Mouse (Mus musculus): ENCODE data around the gene Naxd. TPM values are rescaled to one million over a fixed set of nuclear protein-coding genes. Genes with fewer than 3 reads are reported as not detected.

Naxd gene
- polyA plus RNA-seq (2015; fragmentation: Nextera tagmentation; extraction: Ambion mirVana), result 94.4 and 101 TPM in 2 replicates

- Histone ChIP-seq H3K27me3 (replicated peaks) (no peaks in the 10 kb centered on the region), H3K4me1 (replicated peaks) (peaks cover 7% of the 10 kb centered on the region), H3K9me3 (no peaks in the 10 kb centered on the region), H3K27ac (peak within 1 kb of the TSS; percentile 45), H3K9ac (peak within 1 kb of the TSS; percentile 81), H3K36me3 (no peaks in the 10 kb centered on the region), H3K4me2 (replicated peaks) (peak within 1 kb of the TSS; percentile 65), H3K4me3 (replicated peaks) (peak within 1 kb of the TSS; percentile 78)
- 3% methylated on average over 73 of the region's 73 CpGs for WGBS
- peak; percentile 99 for ATAC-seq
Measured at GRCm38 (mm10) chr8:11497017-11497990, at the start of gene Naxd. Gene Naxd, plus strand, starts transcription at chr8:11497506.

DNA sequence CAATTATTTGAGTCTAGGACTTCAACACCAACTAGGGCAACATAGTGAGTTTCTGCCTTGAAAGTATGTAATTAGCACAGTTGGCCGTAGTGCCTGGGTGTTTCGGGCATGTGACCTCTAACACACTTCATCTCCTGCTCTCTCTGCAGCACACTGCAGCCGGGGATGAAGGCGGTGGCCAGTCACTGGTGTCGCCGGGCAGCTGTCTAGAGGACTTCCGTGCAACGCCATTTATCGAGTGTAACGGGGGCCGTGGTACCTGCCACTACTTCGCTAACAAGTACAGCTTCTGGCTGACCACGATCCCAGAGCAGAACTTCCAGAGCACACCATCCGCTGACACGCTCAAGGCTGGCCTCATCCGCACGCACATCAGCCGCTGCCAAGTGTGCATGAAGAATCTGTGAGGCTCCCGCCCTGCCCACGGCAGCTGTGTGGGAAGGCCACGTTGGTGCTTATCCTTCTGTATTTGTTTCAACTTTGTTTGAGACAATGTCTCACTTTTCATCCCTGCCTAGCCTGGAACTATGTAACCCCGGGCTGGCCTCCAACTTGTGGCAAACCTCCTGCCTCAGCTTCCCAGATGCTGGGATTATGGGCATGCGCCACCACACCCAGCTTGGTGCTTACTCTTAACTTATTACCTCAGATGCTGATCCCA, 49.3 kb upstream of the Naxd start:
- H3K4me2 ChIP-seq (replicated peaks), result no peak overlapping the region
- H3K9me3 ChIP-seq, result no peaks in the 10 kb centered on the region
- H3K4me1 ChIP-seq (replicated peaks), result peaks cover 10% of the 10 kb centered on the region
- H3K27ac ChIP-seq, result no peak overlapping the region
- WGBS, result 92% methylated on average over 23 of the region's 23 CpGs
- H3K27me3 ChIP-seq (replicated peaks), result no peaks in the 10 kb centered on the region
- no peak overlapping the region for H3K9ac ChIP-seq
- no peak for ATAC-seq
- H3K4me3 ChIP-seq (replicated peaks), result no peak overlapping the region
- peaks cover 7% of the 10 kb centered on the region; the same call in 1 of the 2 replicates for H3K36me3 ChIP-seq

GRCm38 (mm10) chr8:11450184-11451113, 46.9 kb upstream of the Naxd start:
- Histone ChIP-seq H3K36me3 (0 out of 2 replicates have a peak, but pooled peaks cover 2% of the 10 kb centered on the region), H3K4me3 (replicated peaks) (no peak overlapping the region), H3K27ac (peak overlapping the region; percentile 32; the same call in 1 of the 2 replicates), H3K27me3 (replicated peaks) (no peaks in the 10 kb centered on the region), H3K9ac (no peak overlapping the region), H3K4me1 (replicated peaks) (peaks cover 10% of the 10 kb centered on the region), H3K4me2 (replicated peaks) (no peak overlapping the region), H3K9me3 (no peaks in the 10 kb centered on the region)
- peak; percentile 73 for ATAC-seq
- 22% methylated on average over 8 of the region's 8 CpGs for WGBS

DNA sequence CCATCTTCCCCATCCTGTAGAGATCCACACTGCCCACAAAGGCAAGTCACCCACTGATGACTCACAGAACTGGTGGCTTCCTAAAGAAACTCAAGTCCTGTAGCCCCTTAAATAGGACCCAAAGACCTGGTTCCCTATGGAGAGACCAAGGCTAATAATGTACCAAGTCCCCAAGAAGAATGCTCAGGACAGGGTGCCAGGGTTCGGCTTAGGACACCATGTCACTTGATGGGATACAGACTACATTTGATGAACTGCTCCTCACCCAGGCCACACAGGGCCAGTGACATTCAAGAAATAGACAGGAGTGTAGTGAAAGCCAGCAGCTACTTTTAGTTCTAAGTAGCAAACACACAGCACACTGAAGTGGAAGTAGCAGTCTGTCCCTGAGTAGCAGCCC, 45.2 kb upstream of the Naxd start:
- no peaks in the 10 kb centered on the region for H3K27me3 ChIP-seq (replicated peaks)
- no peak overlapping the region for H3K4me2 ChIP-seq (replicated peaks)
- ATAC-seq, result no peak
- no peaks in the 10 kb centered on the region for H3K36me3 ChIP-seq
- H3K27ac ChIP-seq, result no peak overlapping the region
- H3K9ac ChIP-seq, result no peak overlapping the region
- 83% methylated on average over 1 of the region's 1 CpGs for WGBS
- H3K4me1 ChIP-seq (replicated peaks), result peaks cover 10% of the 10 kb centered on the region
- H3K4me3 ChIP-seq (replicated peaks), result no peak overlapping the region
- H3K9me3 ChIP-seq, result no peaks in the 10 kb centered on the region

DNA sequence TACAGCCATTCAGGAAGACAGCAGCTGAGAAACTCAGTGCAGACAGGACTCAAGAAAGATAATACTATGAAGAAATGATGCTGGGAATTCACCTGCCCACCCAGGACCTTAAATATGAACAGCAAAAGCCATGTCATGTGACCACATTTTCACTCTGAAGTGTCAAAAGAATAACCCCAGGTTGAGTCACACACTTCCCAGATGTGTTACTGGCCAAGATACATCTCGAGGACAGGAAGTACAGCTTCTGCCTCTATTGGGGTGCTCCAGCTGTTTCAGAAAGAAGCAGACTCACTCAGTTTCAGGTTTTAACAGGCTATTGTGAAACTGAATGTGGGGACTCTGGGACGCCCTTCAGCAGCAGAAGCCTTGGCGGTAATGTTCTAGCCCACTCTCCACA, 44.7 kb upstream of the Naxd start:
- H3K4me1 ChIP-seq (replicated peaks), result peaks cover 10% of the 10 kb centered on the region
- WGBS, result 71% methylated on average over 3 of the region's 3 CpGs
- no peaks in the 10 kb centered on the region for H3K27me3 ChIP-seq (replicated peaks)
- H3K4me2 ChIP-seq (replicated peaks), result no peak overlapping the region
- no peak for ATAC-seq
- H3K4me3 ChIP-seq (replicated peaks), result no peak overlapping the region
- H3K36me3 ChIP-seq, result no peaks in the 10 kb centered on the region
- H3K27ac ChIP-seq, result no peak overlapping the region
- no peak overlapping the region for H3K9ac ChIP-seq
- no peaks in the 10 kb centered on the region for H3K9me3 ChIP-seq

- no peak overlapping the region for H3K27ac ChIP-seq
- H3K36me3 ChIP-seq, result no peaks in the 10 kb centered on the region
- ATAC-seq, result no peak
- H3K4me2 ChIP-seq (replicated peaks), result no peak overlapping the region
- 66% methylated on average over 4 of the region's 4 CpGs for WGBS
- peaks cover 14% of the 10 kb centered on the region for H3K4me1 ChIP-seq (replicated peaks)
- H3K9ac ChIP-seq, result no peak overlapping the region
- H3K4me3 ChIP-seq (replicated peaks), result no peak overlapping the region
- H3K27me3 ChIP-seq (replicated peaks), result no peaks in the 10 kb centered on the region
- H3K9me3 ChIP-seq, result no peaks in the 10 kb centered on the region
Measured at GRCm38 (mm10) chr8:11452974-11453373, 44.3 kb upstream of the Naxd start.

DNA sequence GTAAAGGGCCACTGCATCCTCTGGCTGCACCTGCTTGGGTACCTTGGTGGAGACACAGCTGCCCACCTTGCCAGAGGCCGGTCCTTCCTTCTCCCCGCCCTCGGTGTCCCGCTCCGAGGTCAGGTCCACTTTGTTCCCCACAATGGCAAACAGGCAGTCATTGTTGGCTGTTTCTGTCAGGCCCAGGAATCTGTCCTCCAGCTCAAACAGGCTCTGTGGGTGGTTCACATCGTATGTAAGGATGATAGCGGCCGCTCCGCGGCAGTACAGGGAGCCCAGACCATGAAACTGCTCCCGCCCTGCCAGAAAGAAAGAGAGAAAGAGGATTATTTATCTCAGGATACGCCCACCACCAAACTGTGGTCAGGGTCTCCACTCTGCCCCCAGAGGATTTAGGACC, 43.1 kb upstream of the Naxd start:
- Histone ChIP-seq H3K27ac (no peak overlapping the region), H3K4me2 (replicated peaks) (no peak overlapping the region), H3K4me1 (replicated peaks) (peaks cover 24% of the 10 kb centered on the region), H3K27me3 (replicated peaks) (no peaks in the 10 kb centered on the region), H3K9me3 (no peaks in the 10 kb centered on the region), H3K4me3 (replicated peaks) (no peak overlapping the region), H3K36me3 (no peaks in the 10 kb centered on the region), H3K9ac (no peak overlapping the region)
- no peak for ATAC-seq
- 60% methylated on average over 12 of the region's 12 CpGs for WGBS

- no peak overlapping the region for H3K9ac ChIP-seq
- H3K27me3 ChIP-seq (replicated peaks), result no peaks in the 10 kb centered on the region
- ATAC-seq, result no peak
- no peak overlapping the region for H3K27ac ChIP-seq
- no peak overlapping the region for H3K4me3 ChIP-seq (replicated peaks)
- WGBS, result 63% methylated on average over 3 of the region's 3 CpGs
- H3K36me3 ChIP-seq, result no peaks in the 10 kb centered on the region
- peaks cover 20% of the 10 kb centered on the region for H3K4me1 ChIP-seq (replicated peaks)
- H3K9me3 ChIP-seq, result no peaks in the 10 kb centered on the region
- H3K4me2 ChIP-seq (replicated peaks), result no peak overlapping the region; the same call in 1 of the 2 replicates
Measured at GRCm38 (mm10) chr8:11457278-11457677, 40.0 kb upstream of the Naxd start.

DNA sequence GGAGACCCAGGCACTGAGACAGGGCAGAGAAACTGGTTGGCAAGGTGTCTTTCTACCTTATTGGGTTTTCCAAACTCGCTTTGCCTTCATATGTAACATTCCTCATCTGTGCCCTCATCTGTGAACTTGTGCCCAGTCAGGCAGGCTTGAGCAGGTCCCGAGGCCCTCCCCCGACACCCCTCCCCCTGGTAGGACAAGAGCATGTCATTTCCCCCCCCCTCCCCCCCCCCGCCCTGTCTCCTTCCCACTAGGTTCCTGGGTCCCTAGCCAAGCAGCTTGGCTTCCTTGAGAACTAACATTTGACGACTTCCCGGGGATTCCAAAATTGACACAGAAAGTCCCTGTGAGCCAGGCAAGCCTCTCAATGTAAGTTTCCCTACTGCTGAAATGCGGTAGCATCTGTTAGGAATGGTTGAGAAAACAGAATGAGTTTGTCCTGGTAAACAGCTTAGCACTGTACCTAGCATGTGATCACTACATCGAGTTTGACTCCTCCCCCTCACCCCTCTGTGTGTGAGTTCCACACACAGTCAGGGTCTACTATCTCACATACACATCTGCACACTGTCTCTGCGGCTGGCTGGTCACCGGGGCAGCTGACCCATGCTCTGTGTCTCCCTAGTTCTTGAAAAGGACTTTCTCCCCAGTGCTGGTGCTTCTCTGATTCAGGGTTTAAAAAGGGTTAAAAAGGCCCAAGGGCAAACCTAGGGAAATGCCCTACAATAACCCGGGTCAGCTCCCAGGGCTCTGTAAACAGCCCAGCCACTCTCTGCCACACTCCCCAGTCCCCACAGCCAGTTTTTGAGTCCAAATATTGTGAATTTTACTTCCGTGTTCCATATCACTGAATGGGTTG, 39.1 kb upstream of the Naxd start:
- Histone ChIP-seq H3K27me3 (replicated peaks) (no peaks in the 10 kb centered on the region), H3K9ac (no peak overlapping the region), H3K36me3 (no peaks in the 10 kb centered on the region), H3K27ac (peak overlapping the region; percentile 76), H3K4me2 (replicated peaks) (peak overlapping the region; percentile 26; the same call in 1 of the 2 replicates), H3K4me3 (replicated peaks) (no peak overlapping the region), H3K4me1 (replicated peaks) (peaks cover 20% of the 10 kb centered on the region), H3K9me3 (no peaks in the 10 kb centered on the region)
- 29% methylated on average over 12 of the region's 12 CpGs for WGBS
- ATAC-seq, result peak; percentile 80

DNA sequence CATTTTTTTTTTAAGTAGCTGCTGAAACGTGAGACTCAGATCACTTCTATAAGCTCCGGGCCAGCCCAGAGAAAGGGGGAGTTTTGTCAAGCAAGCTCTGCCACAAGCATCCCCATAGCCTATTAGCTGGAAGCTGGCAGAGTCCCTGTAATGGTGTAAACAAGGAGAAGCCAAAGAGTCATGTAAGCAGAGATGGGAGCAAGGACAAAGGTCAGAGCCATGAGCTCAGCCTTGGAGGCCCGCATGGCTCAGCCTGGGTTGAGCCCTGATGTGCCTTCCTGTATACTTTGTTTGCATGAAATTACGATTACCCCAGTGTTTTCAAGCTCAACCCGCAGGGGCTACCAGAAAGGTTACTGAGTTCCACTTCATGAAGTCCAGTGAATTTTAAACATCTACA, 38.3 kb upstream of the Naxd start:
- Histone ChIP-seq H3K4me2 (replicated peaks) (0 out of 2 replicates have a peak overlapping the region, but pooled peaks have one; percentile 26), H3K4me1 (replicated peaks) (peaks cover 24% of the 10 kb centered on the region), H3K9me3 (no peaks in the 10 kb centered on the region), H3K27ac (peak overlapping the region; percentile 76), H3K27me3 (replicated peaks) (no peaks in the 10 kb centered on the region), H3K4me3 (replicated peaks) (no peak overlapping the region), H3K36me3 (no peaks in the 10 kb centered on the region), H3K9ac (no peak overlapping the region)
- 8% methylated on average over 5 of the region's 5 CpGs for WGBS
- ATAC-seq, result peak; percentile 70

DNA sequence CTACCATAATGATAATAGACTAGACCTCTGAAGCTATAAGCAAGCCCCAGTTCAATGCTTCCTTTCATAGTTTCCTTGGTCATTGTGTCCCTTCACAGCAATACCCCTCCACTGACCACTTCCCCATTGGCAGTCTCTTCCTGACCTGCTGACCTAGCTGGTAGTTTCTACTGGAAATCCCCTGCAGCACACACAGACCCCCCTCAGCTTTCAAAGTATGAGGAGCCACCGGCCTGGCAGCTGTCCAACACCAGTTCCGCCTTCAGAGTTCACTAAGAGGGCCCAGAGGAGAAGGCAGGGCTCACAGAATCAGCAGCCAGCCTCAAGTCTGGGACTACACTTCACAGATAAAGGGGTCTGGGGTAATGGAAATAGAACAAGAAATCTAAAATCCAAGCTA, 36.4 kb upstream of the Naxd start:
- H3K9me3 ChIP-seq, result no peaks in the 10 kb centered on the region
- peaks cover 24% of the 10 kb centered on the region for H3K4me1 ChIP-seq (replicated peaks)
- H3K9ac ChIP-seq, result no peak overlapping the region
- no peak overlapping the region for H3K27ac ChIP-seq
- H3K4me2 ChIP-seq (replicated peaks), result no peak overlapping the region
- no peak overlapping the region for H3K4me3 ChIP-seq (replicated peaks)
- H3K36me3 ChIP-seq, result no peaks in the 10 kb centered on the region
- no peak for ATAC-seq
- 30% methylated on average over 2 of the region's 2 CpGs for WGBS
- H3K27me3 ChIP-seq (replicated peaks), result no peaks in the 10 kb centered on the region

All from intestine, embryonic 15.5 days (tissue).